Mouse (Mus musculus) heart, adult 2 months (tissue): ENCODE results near the gene Zmiz2.

Source experiments
- CTCF ChIP-seq: fragments of 200-600 bp; IDR thresholded peaks from 2 replicates; pipeline ENCODE4 v1.8.1; 2022; ENCODE audit warnings: antibody characterized with exemption, mild to moderate bottlenecking, moderate library complexity
- POLR2A ChIP-seq: fragments of 200-500 bp; IDR thresholded peaks from 2 replicates; pipeline ENCODE4 v1.6.1; 2011; ENCODE audit warnings: mild to moderate bottlenecking, low read depth, low read length, control low read depth; ENCODE audit not compliant: insufficient read depth

DNA sequence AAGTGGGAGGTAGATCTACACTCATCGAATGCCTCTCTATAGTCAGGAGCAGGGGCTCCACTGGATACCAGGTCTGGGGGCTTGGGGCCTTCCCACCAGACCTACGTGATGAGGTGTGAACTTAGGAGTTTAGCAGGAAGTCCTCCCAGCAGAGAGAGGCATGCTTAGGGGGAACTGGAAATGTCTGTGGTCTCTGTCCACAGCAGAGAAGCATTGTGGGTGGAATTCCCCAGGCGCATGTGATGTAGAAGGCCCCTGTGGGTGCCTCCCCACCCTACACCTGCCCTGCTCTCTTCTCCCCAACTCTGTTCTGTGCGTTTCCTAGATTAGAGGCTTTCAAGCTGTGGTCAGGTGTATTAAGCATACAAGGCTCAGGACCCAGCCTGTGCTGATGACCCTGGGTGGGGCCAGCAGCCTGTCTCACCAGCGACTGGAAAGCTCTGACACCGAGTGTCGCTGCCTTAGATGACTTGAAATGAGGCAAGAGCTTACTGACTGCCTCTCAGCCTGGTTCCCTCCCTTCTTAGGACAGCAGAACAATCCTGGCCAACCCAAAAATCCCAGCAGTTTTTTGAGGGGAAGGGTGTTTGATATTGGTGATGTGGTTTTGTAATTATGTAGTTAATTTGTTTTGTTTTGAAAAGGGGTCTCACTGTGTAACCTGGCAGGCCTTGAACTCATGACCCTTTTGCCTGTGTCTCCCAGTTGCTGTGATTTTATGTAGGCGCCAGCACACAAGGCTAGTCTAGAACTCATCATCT, 2.8 kb downstream of the Zmiz2 start:
- TF ChIP-seq CTCF (no peak), POLR2A (no peak)
